Mouse (Mus musculus): ENCODE results near the gene Insig2.

DNA sequence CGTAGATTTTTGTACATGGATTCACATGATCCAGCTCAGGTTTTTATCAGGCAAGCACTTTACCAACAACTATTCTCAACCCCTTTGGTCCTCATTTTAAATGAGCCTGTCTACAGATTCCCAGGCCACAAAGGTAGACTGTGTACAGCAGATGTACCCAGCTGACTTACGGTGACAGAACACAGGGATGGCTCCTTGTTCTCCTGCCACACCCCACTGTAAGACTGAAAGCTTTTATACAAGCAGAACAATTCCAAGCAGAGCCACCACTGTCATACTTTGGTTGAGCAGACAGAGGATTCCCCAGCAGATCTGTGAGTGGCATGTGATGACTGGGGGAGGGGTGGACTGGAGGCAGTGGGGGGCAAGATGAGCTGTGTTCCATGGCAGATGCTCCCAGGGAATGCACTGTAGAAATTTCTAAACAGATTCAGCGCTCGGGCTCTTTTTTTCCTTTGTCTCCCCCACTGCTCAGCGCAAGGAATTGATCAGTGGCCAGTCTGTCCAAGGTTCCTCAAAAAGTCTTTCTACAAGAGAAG lies 35.6 kb downstream of the Insig2 start:
- no peak for TF ChIP-seq CTCF (IDR thresholded peaks at IDR 0.05; ENCODE audit: low read depth)
- TF ChIP-seq EP300 (optimal IDR thresholded peaks at IDR 0.05), result no peak

Data from stomach, postnatal 0 days (tissue).